Mouse (Mus musculus): ENCODE results near the gene Vstm2b. TPM values are rescaled to one million over a fixed set of nuclear protein-coding genes. Genes with fewer than 3 reads are reported as not detected.

The Vstm2b gene
- polyA plus RNA-seq, 1 experiment from 2014 or later: 0.46 TPM

- Histone ChIP-seq H3K27me3 (ENCODE audit: control insufficient read depth, insufficient read depth, low read length) (no peaks in the 10 kb centered on the region), H3K36me3 (ENCODE audit: control insufficient read depth, insufficient read depth, low read length) (no peaks in the 10 kb centered on the region), H3K4me1 (ENCODE audit: control insufficient read depth in 2 of 2, insufficient read depth in 2 of 2, low read length in 2 of 2) (no peaks in the 10 kb centered on the region), H3K4me2 (ENCODE audit: low read length) (no peak overlapping the region), H3K9ac (ENCODE audit: low read length) (no peak overlapping the region), H3K4me3 (ENCODE audit: control insufficient read depth in 1 of 2, insufficient read depth in 1 of 2, low read depth in 1 of 2, low read length in 2 of 2) (no peak overlapping the region), H3K27ac (replicated peaks in 1 of 2; ENCODE audit: control insufficient read depth in 1 of 2, insufficient read depth in 1 of 2, low read depth in 2 of 2, low read length in 2 of 2) (no peak overlapping the region), H3K9me3 (ENCODE audit: control insufficient read depth, low read length) (no peaks in the 10 kb centered on the region)
- 55% methylated on average over 4 of the region's 4 CpGs for WGBS
- no peak for ATAC-seq (ENCODE audit: insufficient number of reproducible peaks, insufficient read depth, low FRiP score, low read depth)
These were observed 24.7 kb downstream of the Vstm2b start for GRCm38 (mm10) chr7:40922871-40923270.

- H3K4me2 ChIP-seq (ENCODE audit: low read length): no peak overlapping the region
- H3K9me3 ChIP-seq (ENCODE audit: control insufficient read depth, low read length): no peaks in the 10 kb centered on the region
- no peaks in the 10 kb centered on the region for H3K4me1 ChIP-seq (ENCODE audit: control insufficient read depth in 2 of 2, insufficient read depth in 2 of 2, low read length in 2 of 2)
- ATAC-seq (ENCODE audit: insufficient number of reproducible peaks, insufficient read depth, low FRiP score, low read depth): no peak
- H3K36me3 ChIP-seq (ENCODE audit: control insufficient read depth, insufficient read depth, low read length): no peaks in the 10 kb centered on the region
- no peak overlapping the region for H3K27ac ChIP-seq (replicated peaks in 1 of 2; ENCODE audit: control insufficient read depth in 1 of 2, insufficient read depth in 1 of 2, low read depth in 2 of 2, low read length in 2 of 2)
- 75% methylated on average over 2 of the region's 2 CpGs for whole genome bisulfite sequencing
- no peak overlapping the region for H3K9ac ChIP-seq (ENCODE audit: low read length)
- H3K4me3 ChIP-seq (ENCODE audit: control insufficient read depth in 1 of 2, insufficient read depth in 1 of 2, low read depth in 1 of 2, low read length in 2 of 2): no peak overlapping the region
- H3K27me3 ChIP-seq (ENCODE audit: control insufficient read depth, insufficient read depth, low read length): no peaks in the 10 kb centered on the region
These were observed 30.3 kb downstream of the Vstm2b start for GRCm38 (mm10) chr7:40928391-40928790.

GRCm38 (mm10) chr7:40936617-40937212 is 38.6 kb downstream of the Vstm2b start:
- H3K4me1 ChIP-seq (ENCODE audit: control insufficient read depth in 2 of 2, insufficient read depth in 2 of 2, low read length in 2 of 2): no peaks in the 10 kb centered on the region
- no peaks in the 10 kb centered on the region for H3K9me3 ChIP-seq (ENCODE audit: control insufficient read depth, low read length)
- no peak overlapping the region for H3K9ac ChIP-seq (ENCODE audit: low read length)
- H3K36me3 ChIP-seq (ENCODE audit: control insufficient read depth, insufficient read depth, low read length): no peaks in the 10 kb centered on the region
- no peak overlapping the region for H3K4me3 ChIP-seq (ENCODE audit: control insufficient read depth in 1 of 2, insufficient read depth in 1 of 2, low read depth in 1 of 2, low read length in 2 of 2)
- WGBS: 51% methylated on average over 4 of the region's 4 CpGs
- no peak overlapping the region for H3K4me2 ChIP-seq (ENCODE audit: low read length)
- H3K27me3 ChIP-seq (ENCODE audit: control insufficient read depth, insufficient read depth, low read length): no peaks in the 10 kb centered on the region
- H3K27ac ChIP-seq (replicated peaks in 1 of 2; ENCODE audit: control insufficient read depth in 1 of 2, insufficient read depth in 1 of 2, low read depth in 2 of 2, low read length in 2 of 2): no peak overlapping the region
- ATAC-seq (ENCODE audit: insufficient number of reproducible peaks, insufficient read depth, low FRiP score, low read depth): no peak

- no peak overlapping the region for H3K27ac ChIP-seq (replicated peaks in 1 of 2; ENCODE audit: control insufficient read depth in 1 of 2, insufficient read depth in 1 of 2, low read depth in 2 of 2, low read length in 2 of 2)
- H3K9me3 ChIP-seq (ENCODE audit: control insufficient read depth, low read length): no peaks in the 10 kb centered on the region
- H3K9ac ChIP-seq (ENCODE audit: low read length): no peak overlapping the region
- no peaks in the 10 kb centered on the region for H3K27me3 ChIP-seq (ENCODE audit: control insufficient read depth, insufficient read depth, low read length)
- no peak overlapping the region for H3K4me2 ChIP-seq (ENCODE audit: low read length)
- H3K4me1 ChIP-seq (ENCODE audit: control insufficient read depth in 2 of 2, insufficient read depth in 2 of 2, low read length in 2 of 2): no peaks in the 10 kb centered on the region
- H3K4me3 ChIP-seq (ENCODE audit: control insufficient read depth in 1 of 2, insufficient read depth in 1 of 2, low read depth in 1 of 2, low read length in 2 of 2): no peak overlapping the region
- no peak for ATAC-seq (ENCODE audit: insufficient number of reproducible peaks, insufficient read depth, low FRiP score, low read depth)
- H3K36me3 ChIP-seq (ENCODE audit: control insufficient read depth, insufficient read depth, low read length): no peaks in the 10 kb centered on the region
- WGBS: 64% methylated on average over 1 of the region's 1 CpGs
These were observed 41.2 kb downstream of the Vstm2b start for GRCm38 (mm10) chr7:40939371-40939770.

- 47% methylated on average over 3 of the region's 3 CpGs for WGBS
- Histone ChIP-seq H3K36me3 (ENCODE audit: control insufficient read depth, insufficient read depth, low read length) (no peaks in the 10 kb centered on the region), H3K27me3 (ENCODE audit: control insufficient read depth, insufficient read depth, low read length) (no peaks in the 10 kb centered on the region), H3K4me1 (ENCODE audit: control insufficient read depth in 2 of 2, insufficient read depth in 2 of 2, low read length in 2 of 2) (no peaks in the 10 kb centered on the region), H3K4me2 (ENCODE audit: low read length) (no peak overlapping the region), H3K4me3 (ENCODE audit: control insufficient read depth in 1 of 2, insufficient read depth in 1 of 2, low read depth in 1 of 2, low read length in 2 of 2) (no peak overlapping the region), H3K9ac (ENCODE audit: low read length) (no peak overlapping the region), H3K9me3 (ENCODE audit: control insufficient read depth, low read length) (no peaks in the 10 kb centered on the region), H3K27ac (replicated peaks in 1 of 2; ENCODE audit: control insufficient read depth in 1 of 2, insufficient read depth in 1 of 2, low read depth in 2 of 2, low read length in 2 of 2) (no peak overlapping the region)
- ATAC-seq (ENCODE audit: insufficient number of reproducible peaks, insufficient read depth, low FRiP score, low read depth): no peak
These were observed 44.3 kb downstream of the Vstm2b start for GRCm38 (mm10) chr7:40942233-40942935.

Other genes starting within 250 kb of the Vstm2b start
- not detected in 2 replicates for gene 4930433I11Rik, start 89.2 kb downstream of the Vstm2b start, polyA plus RNA-seq (2014; fragmentation: Nextera tagmentation; extraction: Ambion mirVana)
- not detected in 2 replicates for gene Gm4884, start 134.4 kb downstream of the Vstm2b start, polyA plus RNA-seq (2014; fragmentation: Nextera tagmentation; extraction: Ambion mirVana)

All from heart, embryonic 14.5 days (tissue).